Mouse (Mus musculus) urinary bladder, adult 2 months (tissue): ENCODE results near the gene Capn13. TPM values are rescaled to one million over a fixed set of nuclear protein-coding genes. Genes with fewer than 3 reads are reported as not detected.
"Not testable (repeated sequence)": the region's sequence is repeated elsewhere in the genome, so short reads cannot be mapped to it uniquely, and the experiment has no call there.

Experiments
- DNase-seq: peaks from one replicate; pipeline ENCODE4 v3.0.0; 2022; ENCODE audit warnings: low spot score
- polyA plus RNA-seq: library from polyadenylated mRNA; depleted of rRNA; stranded (reverse); fragments of >200 nt; gene quantifications from 2 replicates; pipeline ENCODE4 v1.2.3, GENCODE M21; 2012

The Capn13 gene
- polyA plus RNA-seq, 1 experiment, result 21.6 TPM

GRCm38 (mm10) chr17:73277770-73278169 lies 122.9 kb downstream of the Capn13 start:
- no peak for DNase-seq

DNA sequence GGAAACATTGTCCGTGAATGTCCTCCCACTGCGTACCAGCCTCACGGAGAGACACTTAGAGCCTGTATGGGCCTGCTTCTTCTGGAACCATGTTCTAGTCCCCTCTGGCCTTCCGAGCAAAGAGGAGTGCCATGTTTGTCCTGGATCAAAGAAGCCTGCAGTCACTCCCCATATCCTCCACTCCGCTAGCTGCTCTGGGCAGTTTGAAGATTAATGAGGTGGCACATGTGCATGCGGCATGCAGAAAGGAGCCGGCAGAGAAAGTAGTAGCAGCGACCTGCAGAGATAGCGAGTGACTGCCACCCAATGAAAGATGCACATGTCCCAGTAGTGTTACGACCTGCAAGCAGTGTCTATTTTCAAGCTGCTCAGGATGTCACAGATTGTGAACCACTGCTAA lies 125.6 kb downstream of the Capn13 start:
- no peak for DNase-seq

DNA sequence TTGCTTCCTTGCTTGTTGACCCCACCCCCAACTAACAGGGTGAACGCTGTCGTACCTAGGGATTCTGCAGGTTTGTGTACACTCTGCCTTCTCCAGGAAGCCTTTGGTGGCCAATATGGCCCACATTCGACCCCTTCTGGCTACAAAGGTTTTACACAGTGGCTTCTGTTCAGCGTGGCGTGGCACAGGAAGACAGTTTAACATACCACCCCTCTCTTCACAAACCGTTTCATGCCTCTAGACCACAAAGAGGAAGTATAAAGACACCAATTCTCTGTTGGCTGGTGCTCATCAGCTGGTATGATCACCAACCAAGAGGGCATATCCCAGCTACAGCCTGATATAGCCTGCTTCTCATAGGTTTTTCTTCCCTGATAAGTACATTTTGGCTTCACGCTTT lies 126.9 kb downstream of the Capn13 start:
- DNase-seq, result no peak

DNA sequence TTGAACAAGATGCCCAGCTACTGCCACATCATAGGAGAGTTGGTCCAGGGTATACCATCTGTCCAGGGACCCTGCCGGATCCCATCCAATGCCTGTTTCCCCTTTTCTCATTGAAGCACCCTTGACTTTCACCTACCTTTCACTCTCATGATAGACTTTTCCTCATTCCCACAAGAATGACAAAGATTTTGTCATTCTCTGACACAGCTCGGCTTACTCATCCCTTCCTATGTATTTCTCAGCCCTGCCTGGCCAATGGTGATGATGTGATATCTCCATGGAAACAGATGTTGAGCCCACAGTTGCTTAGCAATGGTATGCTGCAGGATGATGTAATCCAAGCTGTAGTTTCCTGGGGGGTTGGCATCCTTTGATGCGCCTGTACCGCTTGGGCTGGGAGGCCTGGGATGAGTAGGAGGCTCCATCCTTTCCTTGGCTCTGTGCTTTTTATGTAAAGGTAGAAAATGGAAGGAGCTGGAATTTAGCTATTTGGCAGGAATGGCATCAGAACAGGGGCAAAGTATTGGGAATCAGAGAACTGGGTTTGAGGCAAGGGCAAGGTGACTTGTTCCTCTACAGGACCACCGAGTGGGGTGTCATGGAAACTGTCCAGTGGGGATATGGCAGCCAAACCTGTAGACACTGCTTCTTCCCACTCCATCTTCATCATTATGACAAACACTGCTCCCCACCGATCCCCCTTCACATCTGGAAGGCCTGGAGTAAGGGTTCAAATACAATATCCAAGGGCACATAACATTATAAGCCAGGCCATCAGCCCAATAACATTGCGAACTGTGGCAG lies 128.7 kb downstream of the Capn13 start:
- no peak for DNase-seq

- DNase-seq, result no peak
Observed at GRCm38 (mm10) chr17:73270871-73271796, 129.5 kb downstream of the Capn13 start.

GRCm38 (mm10) chr17:73263077-73263501 lies 137.6 kb downstream of the Capn13 start:
- DNase-seq, result no peak

DNA sequence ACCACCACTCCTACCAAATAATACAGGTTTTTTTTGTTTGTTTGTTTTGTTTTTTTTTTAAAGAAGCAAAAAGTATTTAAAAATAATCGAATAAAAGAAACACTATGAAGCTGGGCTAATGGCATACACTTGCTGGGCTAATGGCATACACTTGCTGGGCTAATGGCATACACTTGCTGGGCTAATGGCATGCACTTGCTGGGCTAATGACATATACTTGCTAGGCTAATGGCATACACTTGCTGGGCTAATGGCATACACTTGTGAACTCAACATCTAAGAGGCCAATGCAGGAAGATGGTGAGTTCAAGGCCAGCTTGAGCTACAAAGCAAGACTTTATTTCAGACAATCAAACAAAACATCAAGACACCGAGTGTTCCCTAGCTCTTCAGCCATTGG lies 138.1 kb downstream of the Capn13 start:
- DNase-seq, result no peak

DNA sequence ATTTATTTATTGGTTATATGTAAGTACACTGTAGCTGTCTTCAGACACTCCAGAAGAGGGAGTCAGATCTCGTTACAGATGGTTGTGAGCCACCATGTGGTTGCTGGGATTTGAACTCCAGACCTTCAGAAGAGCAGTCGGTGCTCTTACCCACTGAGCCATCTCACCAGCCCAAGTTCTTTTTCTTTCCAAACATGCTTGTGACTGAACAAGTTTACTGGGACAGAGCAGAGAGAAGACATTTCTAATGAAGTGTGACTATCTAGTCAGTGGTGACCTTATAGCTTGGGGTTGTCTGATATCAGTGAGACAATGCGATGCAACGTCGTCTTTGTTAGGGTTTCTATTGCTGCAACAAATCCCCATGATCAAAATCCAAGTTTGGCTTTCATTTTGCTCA lies 141.4 kb downstream of the Capn13 start:
- not testable (repeated sequence) for DNase-seq

DNA sequence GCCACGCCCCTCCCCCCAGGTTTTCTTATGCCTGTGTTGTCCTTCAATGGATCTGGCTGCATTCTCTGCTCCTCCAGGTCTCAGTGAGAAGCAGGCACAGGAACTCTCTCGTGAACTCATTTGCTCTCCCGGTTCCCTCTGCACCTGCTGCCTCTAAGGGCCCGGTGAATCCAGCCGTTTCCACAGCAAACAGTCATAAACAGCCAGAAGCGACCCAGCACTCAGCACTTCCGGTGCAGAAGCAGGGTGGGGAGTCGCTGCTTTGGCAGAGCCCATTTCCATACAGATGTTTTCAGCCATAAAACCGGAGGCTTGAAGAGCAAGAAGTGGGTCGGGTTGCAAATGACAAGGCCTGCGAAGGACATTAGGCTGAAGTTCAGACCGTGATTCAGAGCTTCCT lies 142.0 kb downstream of the Capn13 start:
- DNase-seq, result no peak
